27 mouse cellular contexts compared by ENCODE assay signal in genomic region chr17:30594407-30594806, GRCm38 (mm10). TPM values are rescaled to one million over a fixed set of nuclear protein-coding genes. Genes with fewer than 3 reads are reported as not detected.
DNase-seq lines count a peak whose midpoint lies in the region; ATAC-seq and TF ChIP-seq lines count a peak whose summit lies in the region.
"Had no signal": no experiment of that assay in that cellular context is flagged by ENCODE, and none has a peak within 500 bp of the region (broad histone marks: within the 10 kb centered on the region; RNA-seq: fewer than 3 reads in every experiment).

No protein-coding gene starts in this region.

- ATAC-seq in hindbrain, postnatal 0 days = no peak
- ATAC-seq in midbrain, embryonic 13.5 days = no peak
- no peak for ATAC-seq in midbrain, postnatal 0 days (ENCODE audit: low FRiP score)
- no peak for ATAC-seq in hindbrain, embryonic 13.5 days (ENCODE audit: low FRiP score)

- H3K27ac ChIP-seq in hindbrain, embryonic 10.5 days = no peak overlapping the region
- H3K27ac ChIP-seq in hindbrain, postnatal 0 days = no peak overlapping the region
- H3K27ac ChIP-seq in midbrain, embryonic 13.5 days = peak overlapping the region; percentile 65
- H3K27ac ChIP-seq in midbrain, postnatal 0 days (ENCODE audit: low read depth, low read length) = no peak overlapping the region
- H3K27ac ChIP-seq in hindbrain, embryonic 13.5 days = 0 out of 2 replicates have a peak overlapping the region, but pooled peaks have one; percentile 26
- H3K27ac ChIP-seq: forebrain, embryonic 10.5 days; heart, adult 2 months; heart, embryonic 13.5 days; kidney, postnatal 0 days; liver, embryonic 15.5 days; lung, embryonic 15.5 days had no signal

- H3K4me3 ChIP-seq in hindbrain, embryonic 10.5 days = no peak overlapping the region
- H3K4me3 ChIP-seq in hindbrain, postnatal 0 days (ENCODE audit: low read length) = no peak overlapping the region
- H3K4me3 ChIP-seq in midbrain, embryonic 13.5 days (replicated peaks) = no peak overlapping the region
- no peak overlapping the region for H3K4me3 ChIP-seq in midbrain, postnatal 0 days (ENCODE audit: low read depth, low read length)
- no peak overlapping the region for H3K4me3 ChIP-seq in hindbrain, embryonic 13.5 days
- H3K4me3 ChIP-seq: forebrain, embryonic 10.5 days; heart, adult 2 months; heart, embryonic 13.5 days; liver, embryonic 15.5 days; lung, embryonic 15.5 days; megakaryocyte, embryonic 14.5 days; myocyte had no signal

- H3K36me3 ChIP-seq in hindbrain, embryonic 10.5 days = peaks cover 72% of the 10 kb centered on the region
- peaks cover 13% of the 10 kb centered on the region; the same call in 1 of the 2 replicates for H3K36me3 ChIP-seq in hindbrain, postnatal 0 days (ENCODE audit: insufficient read depth, low read length)
- peaks cover 41% of the 10 kb centered on the region for H3K36me3 ChIP-seq in midbrain, embryonic 13.5 days
- H3K36me3 ChIP-seq in midbrain, postnatal 0 days (ENCODE audit: insufficient read depth, low read length) = peaks cover 16% of the 10 kb centered on the region
- H3K36me3 ChIP-seq in hindbrain, embryonic 13.5 days = peaks cover 36% of the 10 kb centered on the region

- TF ChIP-seq CTCF in hindbrain, postnatal 0 days (IDR thresholded peaks at IDR 0.05; ENCODE audit: low read depth) = no peak
- TF ChIP-seq CTCF in midbrain, postnatal 0 days (IDR thresholded peaks at IDR 0.05) = no peak

- peak; percentile 9 for DNase-seq in hindbrain, embryonic 10.5 days (ENCODE audit: low spot score)
- no peak for DNase-seq in hindbrain, postnatal 0 days (ENCODE audit: low spot score)
- DNase-seq in midbrain, postnatal 0 days (ENCODE audit: low spot score) = no peak
- DNase-seq in embryo, embryonic 10.5 days (ENCODE audit: low spot score) = peak; percentile 20
- DNase-seq in ovary, postnatal 36 days (ENCODE audit: low spot score) = no peak
- DNase-seq in kidney, adult 18-20 months = no peak
- DNase-seq: adrenal gland, postnatal 36 days; cerebellum, adult 9-11 months; gastrocnemius, postnatal 36 days; heart, adult 2 months; heart, postnatal 14 days; kidney, adult 11 months; left cerebral cortex, postnatal 4 days; liver; lung, postnatal 36 days; right cerebral cortex, postnatal 14 days; spleen, adult 18-20 months; thymus, postnatal 14 days had no signal

- WGBS in hindbrain, embryonic 10.5 days = 57% methylated on average over 5 of the region's 5 CpGs
- WGBS in hindbrain, postnatal 0 days = 60% methylated on average over 5 of the region's 5 CpGs
- WGBS in midbrain, embryonic 13.5 days = 50% methylated on average over 5 of the region's 5 CpGs
- WGBS in midbrain, postnatal 0 days = 43% methylated on average over 5 of the region's 5 CpGs
- WGBS in hindbrain, embryonic 13.5 days = 47% methylated on average over 5 of the region's 5 CpGs

- no peak overlapping the region for H3K9ac ChIP-seq in hindbrain, postnatal 0 days (replicated peaks; ENCODE audit: low read length)
- no peak overlapping the region for H3K9ac ChIP-seq in midbrain, embryonic 13.5 days (replicated peaks)
- no peak overlapping the region for H3K9ac ChIP-seq in midbrain, postnatal 0 days (replicated peaks; ENCODE audit: low read length, poor library complexity, severe bottlenecking)
- H3K9ac ChIP-seq in hindbrain, embryonic 13.5 days = no peak overlapping the region
- H3K9ac ChIP-seq: heart, embryonic 13.5 days; liver, embryonic 15.5 days; lung, embryonic 15.5 days had no signal

- no peak overlapping the region for H3K4me2 ChIP-seq in hindbrain, postnatal 0 days (ENCODE audit: low read depth, low read length)
- no peak overlapping the region for H3K4me2 ChIP-seq in midbrain, embryonic 13.5 days (replicated peaks)
- no peak overlapping the region for H3K4me2 ChIP-seq in midbrain, postnatal 0 days (ENCODE audit: low read depth, low read length, poor library complexity, severe bottlenecking)
- no peak overlapping the region for H3K4me2 ChIP-seq in hindbrain, embryonic 13.5 days
- H3K4me2 ChIP-seq: heart, embryonic 13.5 days; liver, embryonic 15.5 days; lung, embryonic 15.5 days had no signal

- peaks cover 7% of the 10 kb centered on the region; the same call in 1 of the 2 replicates for H3K9me3 ChIP-seq in hindbrain, embryonic 10.5 days
- H3K9me3 ChIP-seq in hindbrain, postnatal 0 days (ENCODE audit: low read length) = no peaks in the 10 kb centered on the region
- H3K9me3 ChIP-seq in midbrain, embryonic 13.5 days = no peaks in the 10 kb centered on the region
- no peaks in the 10 kb centered on the region for H3K9me3 ChIP-seq in midbrain, postnatal 0 days (ENCODE audit: low read length)
- H3K9me3 ChIP-seq in hindbrain, embryonic 13.5 days = no peaks in the 10 kb centered on the region
- H3K9me3 ChIP-seq: heart, embryonic 13.5 days; liver, embryonic 15.5 days; lung, embryonic 15.5 days had no signal

- H3K4me1 ChIP-seq in hindbrain, embryonic 10.5 days (replicated peaks) = peaks cover 18% of the 10 kb centered on the region
- peaks cover 4% of the 10 kb centered on the region; the same call in 1 of the 2 replicates for H3K4me1 ChIP-seq in hindbrain, postnatal 0 days (ENCODE audit: insufficient read depth, low read length)
- H3K4me1 ChIP-seq in midbrain, embryonic 13.5 days (replicated peaks) = peaks cover 21% of the 10 kb centered on the region
- H3K4me1 ChIP-seq in midbrain, postnatal 0 days (ENCODE audit: insufficient read depth, low read length) = no peaks in the 10 kb centered on the region
- peaks cover 18% of the 10 kb centered on the region for H3K4me1 ChIP-seq in hindbrain, embryonic 13.5 days (replicated peaks)
- H3K4me1 ChIP-seq: liver, embryonic 15.5 days; lung, embryonic 15.5 days had no signal

- H3K27me3 ChIP-seq in hindbrain, embryonic 10.5 days (ENCODE audit: insufficient read depth, poor library complexity, severe bottlenecking) = no peaks in the 10 kb centered on the region
- H3K27me3 ChIP-seq in hindbrain, postnatal 0 days (ENCODE audit: insufficient read depth, low read length) = no peaks in the 10 kb centered on the region
- H3K27me3 ChIP-seq in midbrain, embryonic 13.5 days = no peaks in the 10 kb centered on the region
- H3K27me3 ChIP-seq in midbrain, postnatal 0 days (ENCODE audit: insufficient read depth, low read length) = no peaks in the 10 kb centered on the region
- H3K27me3 ChIP-seq in hindbrain, embryonic 13.5 days = no peaks in the 10 kb centered on the region
- H3K27me3 ChIP-seq: heart, embryonic 13.5 days; liver, embryonic 15.5 days; lung, embryonic 15.5 days; megakaryocyte, embryonic 14.5 days had no signal

RNA-seq across cellular contexts. Expression of gene Btbd9, which starts 18.1 kb away (rescaled TPM):
- polyA plus RNA-seq in hindbrain, embryonic 10.5 days (2016; fragmentation: Nextera tagmentation; extraction: Ambion mirVana) = 66.1 and 67.3 TPM in 2 replicates
- 67.7 and 72.7 TPM in 2 replicates for total RNA-seq in hindbrain, postnatal 0 days (2014; rRNA removed)
- polyA plus RNA-seq in hindbrain, postnatal 0 days (2015; fragmentation: Nextera tagmentation; extraction: Ambion mirVana) = 115 and 122 TPM in 2 replicates
- 137 and 160 TPM in 2 replicates for polyA plus RNA-seq in midbrain, embryonic 13.5 days (2015; fragmentation: Nextera tagmentation; extraction: Ambion mirVana)
- total RNA-seq in midbrain, postnatal 0 days (2014; rRNA removed) = 81.0 and 85.5 TPM in 2 replicates
- 138 TPM in 2 replicates for polyA plus RNA-seq in midbrain, postnatal 0 days (2015; fragmentation: Nextera tagmentation; extraction: Ambion mirVana)
- 149 and 150 TPM in 2 replicates for polyA plus RNA-seq in hindbrain, embryonic 13.5 days (2015; fragmentation: Nextera tagmentation; extraction: Ambion mirVana)

RNA-seq across cellular contexts. Expression of gene Dnah8, which starts 29.7 kb away (rescaled TPM):
- polyA plus RNA-seq in hindbrain, embryonic 10.5 days (2016; fragmentation: Nextera tagmentation; extraction: Ambion mirVana) = 1.0 and 1.3 TPM in 2 replicates
- total RNA-seq in hindbrain, postnatal 0 days (2014; rRNA removed) = 4.9 and 10.0 TPM in 2 replicates
- 2.1 TPM in 2 replicates for polyA plus RNA-seq in hindbrain, postnatal 0 days (2015; fragmentation: Nextera tagmentation; extraction: Ambion mirVana)
- polyA plus RNA-seq in midbrain, embryonic 13.5 days (2015; fragmentation: Nextera tagmentation; extraction: Ambion mirVana) = 1.6 and 2.2 TPM in 2 replicates
- total RNA-seq in midbrain, postnatal 0 days (2014; rRNA removed) = 4.2 and 5.2 TPM in 2 replicates
- 2.4 and 3.1 TPM in 2 replicates for polyA plus RNA-seq in midbrain, postnatal 0 days (2015; fragmentation: Nextera tagmentation; extraction: Ambion mirVana)
- 1.3 and 1.9 TPM in 2 replicates for polyA plus RNA-seq in hindbrain, embryonic 13.5 days (2015; fragmentation: Nextera tagmentation; extraction: Ambion mirVana)

RNA-seq across cellular contexts. Expression of gene Glo1, which starts 32.3 kb away (rescaled TPM):
- polyA plus RNA-seq in hindbrain, embryonic 10.5 days (2016; fragmentation: Nextera tagmentation; extraction: Ambion mirVana) = 230 and 231 TPM in 2 replicates
- 165 and 200 TPM in 2 replicates for total RNA-seq in hindbrain, postnatal 0 days (2014; rRNA removed)
- polyA plus RNA-seq in hindbrain, postnatal 0 days (2015; fragmentation: Nextera tagmentation; extraction: Ambion mirVana) = 212 and 223 TPM in 2 replicates
- polyA plus RNA-seq in midbrain, embryonic 13.5 days (2015; fragmentation: Nextera tagmentation; extraction: Ambion mirVana) = 156 and 162 TPM in 2 replicates
- 148 and 163 TPM in 2 replicates for total RNA-seq in midbrain, postnatal 0 days (2014; rRNA removed)
- 197 and 200 TPM in 2 replicates for polyA plus RNA-seq in midbrain, postnatal 0 days (2015; fragmentation: Nextera tagmentation; extraction: Ambion mirVana)
- 153 and 172 TPM in 2 replicates for polyA plus RNA-seq in hindbrain, embryonic 13.5 days (2015; fragmentation: Nextera tagmentation; extraction: Ambion mirVana)

Comparison
In these comparisons a context has a peak if more than half of its experiments do, and no peak if none do; other contexts are left out.
1. DNase-seq: peak in hindbrain, embryonic 10.5 days (single experiment) and embryo, embryonic 10.5 days (single experiment); none in hindbrain, postnatal 0 days (single experiment), midbrain, postnatal 0 days (single experiment), ovary, postnatal 36 days (single experiment) and kidney, adult 18-20 months (single experiment).
2. H3K27ac ChIP-seq: peak in midbrain, embryonic 13.5 days (single experiment) and hindbrain, embryonic 13.5 days (single experiment); none in hindbrain, embryonic 10.5 days (single experiment), hindbrain, postnatal 0 days (single experiment) and midbrain, postnatal 0 days (single experiment).